Mouse (Mus musculus): ENCODE measurements around the gene Ugt1a7c.
"Not testable (repeated sequence)": the region's sequence is repeated elsewhere in the genome, so short reads cannot be mapped to it uniquely, and the experiment has no call there.

GRCm38 (mm10) chr1:88120550-88120949 lies 25.7 kb downstream of the Ugt1a7c start:
- not testable (repeated sequence) for TF ChIP-seq POLR2A, CTCF (IDR thresholded peaks at IDR 0.05; ENCODE audit: extremely low read depth, insufficient read depth, low read length)
